Mouse (Mus musculus): ENCODE results near the gene Togaram2. TPM values are rescaled to one million over a fixed set of nuclear protein-coding genes. Genes with fewer than 3 reads are reported as not detected.
A peak's percentile ranks its signal among the peaks of the same experiment; 100 is the strongest.

The Togaram2 gene
- polyA plus RNA-seq, 1 experiment: 0.06 TPM

GRCm38 (mm10) chr17:71691361-71691875 lies 18.4 kb downstream of the Togaram2 start:
- DNase-seq: peak; percentile 12
- no peaks in the 10 kb centered on the region for H3K36me3 ChIP-seq (ENCODE audit: control insufficient read depth, insufficient read depth, low read length)
- 60% methylated on average over 11 of the region's 11 CpGs for WGBS
- no peak overlapping the region for H3K4me3 ChIP-seq (ENCODE audit: insufficient read depth, low read depth, low read length)
- no peaks in the 10 kb centered on the region for H3K27me3 ChIP-seq (replicated peaks; ENCODE audit: control insufficient read depth, insufficient read depth, low read length)
- TF ChIP-seq CTCF (conservative IDR thresholded peaks at IDR 0.05; ENCODE audit: insufficient read depth, insufficient read length, low read depth, low read length) (no peak), POLR2A (IDR thresholded peaks at IDR 0.05; ENCODE audit: low read depth, low read length) (no peak)
- H3K4me1 ChIP-seq (ENCODE audit: control insufficient read depth, insufficient read depth, low read length): no peaks in the 10 kb centered on the region
- no peak overlapping the region for H3K27ac ChIP-seq (ENCODE audit: insufficient read depth, low read depth, low read length)

- 42% methylated on average over 5 of the region's 5 CpGs for WGBS
- Histone ChIP-seq H3K4me1 (ENCODE audit: control insufficient read depth, insufficient read depth, low read length) (no peaks in the 10 kb centered on the region), H3K27me3 (replicated peaks; ENCODE audit: control insufficient read depth, insufficient read depth, low read length) (no peaks in the 10 kb centered on the region), H3K36me3 (ENCODE audit: control insufficient read depth, insufficient read depth, low read length) (no peaks in the 10 kb centered on the region), H3K27ac (ENCODE audit: insufficient read depth, low read depth, low read length) (no peak overlapping the region), H3K4me3 (ENCODE audit: insufficient read depth, low read depth, low read length) (no peak overlapping the region)
- DNase-seq: no peak
- TF ChIP-seq POLR2A (IDR thresholded peaks at IDR 0.05; ENCODE audit: low read depth, low read length): no peak
- TF ChIP-seq CTCF (conservative IDR thresholded peaks at IDR 0.05; ENCODE audit: insufficient read depth, insufficient read length, low read depth, low read length): no peak
Observed at GRCm38 (mm10) chr17:71693313-71693712, 20.3 kb downstream of the Togaram2 start.

GRCm38 (mm10) chr17:71693780-71694179 lies 20.7 kb downstream of the Togaram2 start:
- DNase-seq: peak; percentile 14
- Histone ChIP-seq H3K27ac (ENCODE audit: insufficient read depth, low read depth, low read length) (no peak overlapping the region), H3K4me3 (ENCODE audit: insufficient read depth, low read depth, low read length) (no peak overlapping the region), H3K4me1 (ENCODE audit: control insufficient read depth, insufficient read depth, low read length) (no peaks in the 10 kb centered on the region), H3K36me3 (ENCODE audit: control insufficient read depth, insufficient read depth, low read length) (no peaks in the 10 kb centered on the region), H3K27me3 (replicated peaks; ENCODE audit: control insufficient read depth, insufficient read depth, low read length) (no peaks in the 10 kb centered on the region)
- TF ChIP-seq POLR2A (IDR thresholded peaks at IDR 0.05; ENCODE audit: low read depth, low read length) (no peak), CTCF (conservative IDR thresholded peaks at IDR 0.05; ENCODE audit: insufficient read depth, insufficient read length, low read depth, low read length) (peak; percentile 50)
- WGBS: 59% methylated on average over 8 of the region's 8 CpGs

- no peaks in the 10 kb centered on the region for H3K27me3 ChIP-seq (replicated peaks; ENCODE audit: control insufficient read depth, insufficient read depth, low read length)
- 92% methylated on average over 8 of the region's 8 CpGs for WGBS
- TF ChIP-seq POLR2A (IDR thresholded peaks at IDR 0.05; ENCODE audit: low read depth, low read length) (no peak), CTCF (conservative IDR thresholded peaks at IDR 0.05; ENCODE audit: insufficient read depth, insufficient read length, low read depth, low read length) (no peak)
- no peak overlapping the region for H3K4me3 ChIP-seq (ENCODE audit: insufficient read depth, low read depth, low read length)
- no peaks in the 10 kb centered on the region for H3K36me3 ChIP-seq (ENCODE audit: control insufficient read depth, insufficient read depth, low read length)
- H3K4me1 ChIP-seq (ENCODE audit: control insufficient read depth, insufficient read depth, low read length): no peaks in the 10 kb centered on the region
- DNase-seq: no peak
- no peak overlapping the region for H3K27ac ChIP-seq (ENCODE audit: insufficient read depth, low read depth, low read length)
Observed at GRCm38 (mm10) chr17:71695151-71695550, 22.1 kb downstream of the Togaram2 start.

- DNase-seq: no peak
- 44% methylated on average over 15 of the region's 15 CpGs for WGBS
- Histone ChIP-seq H3K4me1 (ENCODE audit: control insufficient read depth, insufficient read depth, low read length) (no peaks in the 10 kb centered on the region), H3K36me3 (ENCODE audit: control insufficient read depth, insufficient read depth, low read length) (no peaks in the 10 kb centered on the region), H3K27me3 (replicated peaks; ENCODE audit: control insufficient read depth, insufficient read depth, low read length) (no peaks in the 10 kb centered on the region), H3K27ac (ENCODE audit: insufficient read depth, low read depth, low read length) (no peak overlapping the region), H3K4me3 (ENCODE audit: insufficient read depth, low read depth, low read length) (no peak overlapping the region)
- TF ChIP-seq CTCF (conservative IDR thresholded peaks at IDR 0.05; ENCODE audit: insufficient read depth, insufficient read length, low read depth, low read length) (no peak), POLR2A (IDR thresholded peaks at IDR 0.05; ENCODE audit: low read depth, low read length) (no peak)
Observed at GRCm38 (mm10) chr17:71695716-71696315, 22.8 kb downstream of the Togaram2 start.

GRCm38 (mm10) chr17:71696396-71696795 lies 23.3 kb downstream of the Togaram2 start:
- WGBS: 78% methylated on average over 5 of the region's 5 CpGs
- Histone ChIP-seq H3K27ac (ENCODE audit: insufficient read depth, low read depth, low read length) (no peak overlapping the region), H3K27me3 (replicated peaks; ENCODE audit: control insufficient read depth, insufficient read depth, low read length) (no peaks in the 10 kb centered on the region), H3K4me3 (ENCODE audit: insufficient read depth, low read depth, low read length) (no peak overlapping the region), H3K36me3 (ENCODE audit: control insufficient read depth, insufficient read depth, low read length) (no peaks in the 10 kb centered on the region), H3K4me1 (ENCODE audit: control insufficient read depth, insufficient read depth, low read length) (no peaks in the 10 kb centered on the region)
- no peak for DNase-seq
- TF ChIP-seq POLR2A (IDR thresholded peaks at IDR 0.05; ENCODE audit: low read depth, low read length) (no peak), CTCF (conservative IDR thresholded peaks at IDR 0.05; ENCODE audit: insufficient read depth, insufficient read length, low read depth, low read length) (no peak)

GRCm38 (mm10) chr17:71697896-71698618 lies 25.0 kb downstream of the Togaram2 start:
- no peak for DNase-seq
- Histone ChIP-seq H3K27me3 (replicated peaks; ENCODE audit: control insufficient read depth, insufficient read depth, low read length) (no peaks in the 10 kb centered on the region), H3K36me3 (ENCODE audit: control insufficient read depth, insufficient read depth, low read length) (no peaks in the 10 kb centered on the region), H3K4me1 (ENCODE audit: control insufficient read depth, insufficient read depth, low read length) (no peaks in the 10 kb centered on the region), H3K4me3 (ENCODE audit: insufficient read depth, low read depth, low read length) (no peak overlapping the region), H3K27ac (ENCODE audit: insufficient read depth, low read depth, low read length) (no peak overlapping the region)
- 59% methylated on average over 11 of the region's 11 CpGs for WGBS
- TF ChIP-seq POLR2A (IDR thresholded peaks at IDR 0.05; ENCODE audit: low read depth, low read length): no peak
- no peak for TF ChIP-seq CTCF (conservative IDR thresholded peaks at IDR 0.05; ENCODE audit: insufficient read depth, insufficient read length, low read depth, low read length)
